Mouse (Mus musculus): ENCODE data around the gene 1700020N01Rik. TPM values are rescaled to one million over a fixed set of nuclear protein-coding genes. Genes with fewer than 3 reads are reported as not detected.

Gene 1700020N01Rik
- polyA plus RNA-seq, 1 experiment from 2014 or later, result not detected

DNA sequence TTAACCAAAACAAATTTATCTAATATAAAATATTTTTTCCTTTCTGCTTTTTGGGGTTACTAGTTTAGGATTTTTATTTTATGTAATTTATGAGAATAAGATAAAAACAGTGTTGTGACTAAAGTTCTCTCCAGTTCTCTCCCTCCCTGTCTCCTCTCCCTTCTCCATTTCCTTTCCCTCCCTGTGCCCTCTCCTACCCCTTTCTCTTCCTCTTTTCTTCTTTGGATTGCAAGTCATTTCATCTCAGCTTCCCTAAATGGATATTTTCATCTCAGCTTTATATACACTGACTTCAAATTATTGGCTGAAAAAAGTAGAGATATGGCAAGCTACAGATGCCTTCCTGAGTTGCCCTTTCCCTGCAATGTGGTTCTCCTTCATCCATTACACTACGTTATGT is 26.9 kb upstream of the 1700020N01Rik start:
- H3K4me2 ChIP-seq, result no peak overlapping the region
- H3K4me3 ChIP-seq, result no peak overlapping the region
- no peak overlapping the region for H3K9ac ChIP-seq
- no peaks in the 10 kb centered on the region for H3K9me3 ChIP-seq
- ATAC-seq (ENCODE audit: low FRiP score), result no peak
- WGBS, result 100% methylated on average over 1 of the region's 1 CpGs
- no peaks in the 10 kb centered on the region for H3K27me3 ChIP-seq
- no peak overlapping the region for H3K27ac ChIP-seq
- no peaks in the 10 kb centered on the region for H3K36me3 ChIP-seq
- H3K4me1 ChIP-seq (replicated peaks), result no peaks in the 10 kb centered on the region

GRCm38 (mm10) chr10:21571615-21572014 is 21.3 kb upstream of the 1700020N01Rik start:
- no peaks in the 10 kb centered on the region for H3K27me3 ChIP-seq
- 91% methylated on average over 4 of the region's 4 CpGs for WGBS
- H3K4me3 ChIP-seq, result no peak overlapping the region
- no peak overlapping the region for H3K4me2 ChIP-seq
- no peak for ATAC-seq (ENCODE audit: low FRiP score)
- no peaks in the 10 kb centered on the region for H3K9me3 ChIP-seq
- no peaks in the 10 kb centered on the region for H3K36me3 ChIP-seq
- H3K4me1 ChIP-seq (replicated peaks), result no peaks in the 10 kb centered on the region
- H3K27ac ChIP-seq, result no peak overlapping the region
- no peak overlapping the region for H3K9ac ChIP-seq

DNA sequence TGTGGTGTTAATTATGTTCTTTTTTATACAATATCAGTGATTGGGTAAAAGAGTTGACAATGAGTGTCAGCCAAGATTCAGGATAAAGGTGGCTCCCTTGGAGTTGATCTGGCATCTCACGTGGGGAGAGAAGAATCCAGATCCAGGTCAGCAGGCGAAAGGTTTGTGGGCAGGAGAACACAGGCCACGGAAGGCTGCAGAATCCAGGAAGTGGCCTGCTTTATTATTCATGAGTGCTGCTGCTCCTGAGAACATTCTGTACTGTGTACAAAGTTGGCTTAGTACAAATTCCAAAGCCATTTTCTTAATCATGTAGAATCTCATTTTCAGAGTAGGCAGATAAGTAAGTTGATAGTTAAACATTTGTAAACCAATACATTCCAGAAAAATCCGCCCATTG is 19.2 kb upstream of the 1700020N01Rik start:
- ATAC-seq (ENCODE audit: low FRiP score), result no peak
- H3K27me3 ChIP-seq, result no peaks in the 10 kb centered on the region
- H3K27ac ChIP-seq, result no peak overlapping the region
- H3K4me3 ChIP-seq, result no peak overlapping the region
- H3K4me1 ChIP-seq (replicated peaks), result no peaks in the 10 kb centered on the region
- H3K9me3 ChIP-seq, result no peaks in the 10 kb centered on the region
- whole genome bisulfite sequencing, result 84% methylated on average over 4 of the region's 4 CpGs
- no peak overlapping the region for H3K4me2 ChIP-seq
- no peak overlapping the region for H3K9ac ChIP-seq
- H3K36me3 ChIP-seq, result no peaks in the 10 kb centered on the region

GRCm38 (mm10) chr10:21575806-21576378 is 17.1 kb upstream of the 1700020N01Rik start:
- ATAC-seq (ENCODE audit: low FRiP score), result no peak
- Histone ChIP-seq H3K4me3 (no peak overlapping the region), H3K9me3 (no peaks in the 10 kb centered on the region), H3K27ac (no peak overlapping the region), H3K9ac (no peak overlapping the region), H3K4me2 (no peak overlapping the region), H3K36me3 (no peaks in the 10 kb centered on the region), H3K27me3 (no peaks in the 10 kb centered on the region), H3K4me1 (replicated peaks) (no peaks in the 10 kb centered on the region)
- WGBS, result 80% methylated on average over 11 of the region's 11 CpGs

GRCm38 (mm10) chr10:21577798-21578197 is 15.1 kb upstream of the 1700020N01Rik start:
- Histone ChIP-seq H3K36me3 (no peaks in the 10 kb centered on the region), H3K27me3 (no peaks in the 10 kb centered on the region), H3K9ac (no peak overlapping the region), H3K4me2 (no peak overlapping the region), H3K4me1 (replicated peaks) (no peaks in the 10 kb centered on the region), H3K4me3 (no peak overlapping the region), H3K27ac (no peak overlapping the region), H3K9me3 (no peaks in the 10 kb centered on the region)
- no peak for ATAC-seq (ENCODE audit: low FRiP score)
- 92% methylated on average over 6 of the region's 6 CpGs for WGBS

DNA sequence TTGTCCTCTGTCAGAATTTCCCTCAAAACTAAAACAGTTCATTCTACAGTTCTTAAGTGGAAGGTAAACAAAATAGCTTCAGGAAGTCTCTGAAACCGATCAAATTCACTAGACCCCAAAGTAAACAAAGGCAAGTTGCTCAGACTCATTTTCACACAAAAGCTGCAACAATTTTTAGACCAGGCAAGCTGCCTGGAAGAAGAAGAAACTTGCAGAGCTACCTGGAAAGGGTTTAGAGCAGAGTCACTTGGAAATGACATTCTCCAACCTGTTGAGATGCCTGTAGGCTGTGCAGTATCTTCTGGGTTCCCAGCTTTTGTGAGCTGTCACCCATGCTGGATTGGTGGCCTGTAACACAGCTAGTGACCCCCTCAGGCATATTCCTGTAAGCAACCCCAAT is 11.4 kb upstream of the 1700020N01Rik start:
- Histone ChIP-seq H3K4me3 (no peak overlapping the region), H3K9ac (no peak overlapping the region), H3K4me1 (replicated peaks) (no peaks in the 10 kb centered on the region), H3K27me3 (no peaks in the 10 kb centered on the region), H3K36me3 (no peaks in the 10 kb centered on the region), H3K27ac (no peak overlapping the region), H3K9me3 (no peaks in the 10 kb centered on the region), H3K4me2 (no peak overlapping the region)
- 90% methylated on average over 1 of the region's 1 CpGs for WGBS
- no peak for ATAC-seq (ENCODE audit: low FRiP score)

- 88% methylated on average over 2 of the region's 2 CpGs for WGBS
- no peaks in the 10 kb centered on the region for H3K36me3 ChIP-seq
- no peak overlapping the region for H3K4me3 ChIP-seq
- H3K4me2 ChIP-seq, result no peak overlapping the region
- H3K9ac ChIP-seq, result no peak overlapping the region
- no peaks in the 10 kb centered on the region for H3K4me1 ChIP-seq (replicated peaks)
- ATAC-seq (ENCODE audit: low FRiP score), result no peak
- no peak overlapping the region for H3K27ac ChIP-seq
- no peaks in the 10 kb centered on the region for H3K27me3 ChIP-seq
- H3K9me3 ChIP-seq, result no peaks in the 10 kb centered on the region
Observed at GRCm38 (mm10) chr10:21587041-21587440, 5.9 kb upstream of the 1700020N01Rik start.

DNA sequence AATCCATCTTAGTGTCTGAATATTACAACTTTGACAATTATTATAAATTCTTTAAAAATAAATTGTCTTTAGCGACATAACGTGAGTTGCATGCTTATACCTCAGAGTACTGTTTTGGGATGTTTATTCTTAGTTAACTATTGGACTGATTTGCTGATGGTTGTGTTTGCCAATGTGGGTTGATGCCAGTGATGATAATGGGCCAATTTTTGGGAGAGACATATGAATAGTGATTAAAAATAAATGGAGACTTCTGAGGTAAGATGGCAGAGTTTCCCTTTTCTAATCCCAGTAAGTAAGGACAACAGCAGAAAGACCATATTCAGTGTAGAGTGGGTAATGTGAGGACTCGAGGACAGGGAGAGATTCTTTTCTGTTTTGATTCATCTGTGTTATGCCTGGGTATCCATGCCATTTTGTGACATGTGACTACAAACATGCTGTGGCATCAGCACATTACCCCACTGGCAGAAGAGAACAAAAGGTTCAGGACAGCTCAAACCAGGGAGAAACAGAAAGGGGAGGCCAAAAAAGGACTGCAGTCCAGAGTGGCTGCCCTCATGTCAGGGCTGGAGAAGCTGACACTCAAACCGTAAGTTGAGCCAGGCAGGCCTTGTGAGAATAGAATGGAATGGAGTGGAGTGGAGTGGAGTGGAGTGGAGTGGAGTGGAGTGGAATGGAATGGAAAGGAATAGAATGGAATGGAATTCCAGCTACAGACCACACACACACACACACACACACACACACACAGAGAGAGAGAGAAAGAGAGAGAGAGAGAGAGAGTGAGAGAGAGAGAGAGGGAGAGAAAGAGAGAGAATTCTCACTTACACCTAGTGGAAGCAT is 4.7 kb upstream of the 1700020N01Rik start:
- Histone ChIP-seq H3K27ac (no peak overlapping the region), H3K4me3 (no peak overlapping the region), H3K9me3 (no peaks in the 10 kb centered on the region), H3K27me3 (no peaks in the 10 kb centered on the region), H3K4me2 (no peak overlapping the region), H3K36me3 (no peaks in the 10 kb centered on the region), H3K9ac (no peak overlapping the region), H3K4me1 (replicated peaks) (no peaks in the 10 kb centered on the region)
- no peak for ATAC-seq (ENCODE audit: low FRiP score)
- 82% methylated on average over 4 of the region's 4 CpGs for WGBS

GRCm38 (mm10) chr10:21600931-21601330 is 8.0 kb downstream of the 1700020N01Rik start:
- H3K27me3 ChIP-seq, result no peaks in the 10 kb centered on the region
- no peak overlapping the region for H3K4me3 ChIP-seq
- no peak overlapping the region for H3K27ac ChIP-seq
- H3K9me3 ChIP-seq, result no peaks in the 10 kb centered on the region
- no peaks in the 10 kb centered on the region for H3K36me3 ChIP-seq
- no peak for ATAC-seq (ENCODE audit: low FRiP score)
- 48% methylated on average over 5 of the region's 5 CpGs for WGBS
- H3K4me1 ChIP-seq (replicated peaks), result peaks cover 13% of the 10 kb centered on the region
- H3K9ac ChIP-seq, result no peak overlapping the region
- no peak overlapping the region for H3K4me2 ChIP-seq

DNA sequence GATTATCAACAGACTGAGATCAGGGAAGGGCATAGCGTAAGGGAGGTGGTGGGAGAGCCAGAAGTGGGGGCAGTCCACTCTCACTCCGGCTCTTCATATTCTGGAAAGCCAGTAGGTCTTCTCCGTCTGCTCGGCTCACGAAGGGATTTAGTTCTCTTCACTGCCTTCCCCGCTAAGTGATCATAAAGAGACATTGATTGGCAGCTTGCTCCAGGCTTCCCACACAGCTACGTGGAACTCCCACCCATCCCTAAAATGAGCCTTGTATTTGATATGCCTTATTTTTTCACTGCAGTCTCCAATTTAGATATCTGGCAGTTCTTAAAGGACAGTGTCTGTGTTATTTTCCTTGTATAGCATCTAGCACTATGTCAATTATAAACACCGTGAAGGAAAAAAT is 11.5 kb downstream of the 1700020N01Rik start:
- H3K9ac ChIP-seq, result no peak overlapping the region
- no peak overlapping the region for H3K27ac ChIP-seq
- 72% methylated on average over 8 of the region's 8 CpGs for WGBS
- H3K36me3 ChIP-seq, result no peaks in the 10 kb centered on the region
- no peaks in the 10 kb centered on the region for H3K27me3 ChIP-seq
- H3K9me3 ChIP-seq, result no peaks in the 10 kb centered on the region
- H3K4me2 ChIP-seq, result no peak overlapping the region
- H3K4me3 ChIP-seq, result no peak overlapping the region
- peaks cover 13% of the 10 kb centered on the region for H3K4me1 ChIP-seq (replicated peaks)
- no peak for ATAC-seq (ENCODE audit: low FRiP score)

- Histone ChIP-seq H3K4me2 (no peak overlapping the region), H3K27me3 (no peaks in the 10 kb centered on the region), H3K4me3 (no peak overlapping the region), H3K4me1 (replicated peaks) (peaks cover 13% of the 10 kb centered on the region), H3K36me3 (no peaks in the 10 kb centered on the region), H3K27ac (no peak overlapping the region), H3K9me3 (no peaks in the 10 kb centered on the region), H3K9ac (no peak overlapping the region)
- ATAC-seq (ENCODE audit: low FRiP score), result no peak
- WGBS, result 38% methylated on average over 4 of the region's 4 CpGs
Observed at GRCm38 (mm10) chr10:21605011-21605571, 12.1 kb downstream of the 1700020N01Rik start.

GRCm38 (mm10) chr10:21605601-21606000 is 12.7 kb downstream of the 1700020N01Rik start:
- WGBS, result 62% methylated on average over 5 of the region's 5 CpGs
- H3K4me1 ChIP-seq (replicated peaks), result peaks cover 13% of the 10 kb centered on the region
- no peak overlapping the region for H3K9ac ChIP-seq
- H3K4me2 ChIP-seq, result no peak overlapping the region
- H3K36me3 ChIP-seq, result no peaks in the 10 kb centered on the region
- no peak overlapping the region for H3K27ac ChIP-seq
- 0 out of 2 replicates have a peak, but pooled peaks have one; percentile 52 for ATAC-seq (ENCODE audit: low FRiP score)
- H3K9me3 ChIP-seq, result no peaks in the 10 kb centered on the region
- H3K27me3 ChIP-seq, result no peaks in the 10 kb centered on the region
- no peak overlapping the region for H3K4me3 ChIP-seq

GRCm38 (mm10) chr10:21606931-21607330 is 14.0 kb downstream of the 1700020N01Rik start:
- no peak for ATAC-seq (ENCODE audit: low FRiP score)
- Histone ChIP-seq H3K9me3 (no peaks in the 10 kb centered on the region), H3K27me3 (no peaks in the 10 kb centered on the region), H3K4me3 (no peak overlapping the region), H3K9ac (no peak overlapping the region), H3K36me3 (no peaks in the 10 kb centered on the region), H3K4me1 (replicated peaks) (peaks cover 13% of the 10 kb centered on the region), H3K4me2 (no peak overlapping the region), H3K27ac (no peak overlapping the region)
- WGBS, result 56% methylated on average over 5 of the region's 5 CpGs

Measured in hindbrain, embryonic 13.5 days (tissue).